Mouse (Mus musculus): ENCODE measurements around the gene Itga3.

Gene Itga3

DNA sequence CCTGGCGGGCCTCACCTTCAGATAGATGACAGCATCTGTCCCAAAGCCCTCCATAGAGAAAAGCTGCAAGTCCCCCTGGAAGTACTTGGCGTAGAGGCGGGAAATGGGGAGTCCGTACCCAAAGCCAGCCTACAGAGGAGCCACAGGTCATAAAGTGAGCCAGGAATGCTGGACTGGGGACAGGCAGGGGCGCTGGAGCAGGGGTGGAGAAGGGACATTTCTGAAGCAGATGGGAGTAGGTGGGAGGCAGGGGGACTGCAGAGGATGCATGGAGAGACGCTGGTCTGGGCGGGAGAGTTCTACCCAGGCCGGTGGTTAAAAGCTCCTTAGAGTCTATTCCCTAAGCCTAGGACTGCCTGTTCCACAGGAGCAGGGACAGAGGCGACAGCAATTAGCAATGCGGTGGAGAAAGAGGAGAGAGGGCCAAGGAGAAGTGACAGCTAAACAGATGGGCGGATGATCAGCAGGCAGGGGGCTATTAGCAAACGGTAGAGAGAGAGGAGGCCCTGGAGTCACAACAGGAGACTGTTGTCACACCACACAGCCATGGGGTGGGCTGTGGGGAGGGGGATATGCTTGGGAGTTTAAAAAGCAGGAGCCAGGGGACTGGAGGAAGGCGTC, 48.6 kb downstream of the Itga3 start:
- CTCF ChIA-PET, result interaction anchor here in 1 of 4 experiments (1.0 kb wide), 1 partner anchor 14 kb away, joined by 3 read pairs; no protein-coding TSS in a partner anchor
- POLR2A ChIA-PET, result interaction anchor here in 1 of 4 experiments (0.5 to 1.9 kb wide), 2 partner anchors 9 to 41 kb away, joined by 3 to 5 read pairs; no protein-coding TSS in a partner anchor

DNA sequence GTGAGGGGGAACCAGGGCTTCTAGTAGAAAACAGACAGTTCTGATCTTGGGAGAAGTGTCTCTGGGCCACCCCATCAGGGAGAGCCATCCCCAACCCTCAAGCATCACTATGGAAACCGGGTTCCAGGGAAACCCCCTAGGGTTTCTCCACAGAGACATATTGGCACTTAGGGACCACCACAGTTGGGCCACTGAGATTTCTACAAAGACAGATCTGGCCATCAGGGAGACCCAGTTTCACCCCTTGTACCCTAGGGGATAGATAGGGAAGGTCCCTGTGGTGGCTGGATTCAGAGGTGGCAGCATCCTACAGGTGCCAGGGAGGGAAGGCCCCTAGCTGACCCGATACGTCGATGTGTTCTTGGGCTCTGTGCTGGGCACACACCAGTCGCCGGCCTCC, 49.8 kb downstream of the Itga3 start:
- POLR2A ChIA-PET, result interaction anchor here in 1 of 4 experiments (1.9 kb wide), 1 partner anchor 8 kb away, joined by 5 read pairs; no protein-coding TSS in a partner anchor
- CTCF ChIA-PET, result interaction anchor here in 1 of 4 experiments (0.6 kb wide), 1 partner anchor 218 kb away, joined by 4 read pairs; no protein-coding TSS in a partner anchor

DNA sequence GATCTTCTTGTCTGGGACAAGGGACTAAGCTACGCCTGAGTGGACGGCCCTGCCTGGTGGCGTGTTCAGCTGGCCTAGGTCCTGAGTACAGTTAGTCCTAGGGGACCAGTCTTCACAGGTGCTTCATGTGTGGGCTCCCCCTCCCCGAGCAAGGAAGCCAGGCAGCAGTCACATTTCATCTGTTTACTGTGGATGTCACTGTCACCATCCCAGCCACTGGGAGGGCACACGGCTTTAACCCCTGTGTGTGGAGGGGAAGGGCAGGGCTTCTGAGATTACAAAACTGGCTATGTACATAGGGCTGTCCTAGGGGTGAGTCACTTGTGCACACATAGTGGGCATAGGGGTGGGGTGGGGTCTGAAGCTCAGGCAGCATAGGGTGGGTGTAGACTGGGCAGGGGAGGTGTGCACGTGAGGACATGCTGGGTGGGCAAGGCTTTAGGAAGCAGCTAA, 50.5 kb downstream of the Itga3 start:
- ChIA-PET CTCF (interaction anchor here in 1 of 4 experiments (0.6 kb wide), 1 partner anchor 219 kb away, joined by 4 read pairs; no protein-coding TSS in a partner anchor), POLR2A (interaction anchor here in 1 of 4 experiments (1.2 to 1.9 kb wide), 2 partner anchors 7 to 35 kb away, joined by 3 to 5 read pairs; partner anchors contain the start of gene Ppp1r9b)

DNA sequence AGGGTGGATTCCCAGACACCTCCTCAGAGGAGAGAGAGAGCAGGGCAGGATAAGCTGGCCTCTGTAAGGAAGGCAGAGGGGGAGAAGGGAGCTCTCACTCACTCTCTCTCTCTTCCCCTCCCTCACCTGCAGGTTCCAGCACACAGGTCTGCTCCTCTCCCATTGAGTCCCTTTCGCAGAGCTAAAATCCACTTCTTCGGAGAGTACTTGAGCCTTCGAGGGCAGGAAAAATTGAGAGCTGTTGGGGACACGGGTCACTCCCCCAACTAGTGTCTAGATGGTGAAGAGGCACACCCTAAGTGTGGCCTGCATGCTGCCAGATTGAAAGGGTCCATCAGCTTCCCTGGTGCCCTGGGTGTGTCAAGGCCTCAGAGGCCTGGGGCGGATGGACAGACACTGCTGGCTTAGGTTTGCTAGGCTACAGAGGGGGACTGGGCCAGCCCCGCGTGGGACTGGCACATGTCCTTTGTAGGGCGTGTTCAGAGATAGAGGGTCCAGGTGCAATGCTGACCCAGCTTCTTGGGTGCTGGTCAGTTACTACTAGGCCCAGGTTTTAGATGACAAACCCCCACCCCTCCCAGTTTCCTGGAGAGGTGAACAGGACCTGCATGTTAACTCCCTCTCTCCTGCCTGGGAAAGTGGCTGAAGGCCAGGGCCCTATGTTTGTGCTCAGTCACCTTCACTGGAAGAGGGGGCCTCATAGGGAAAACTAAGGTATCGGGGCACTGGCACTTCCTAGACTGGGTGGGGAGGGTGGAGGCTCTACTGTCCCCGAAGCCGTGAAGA, 51.2 kb downstream of the Itga3 start:
- ChIA-PET POLR2A (interaction anchor here in 3 of 4 experiments (0.9 to 1.8 kb wide), 8 partner anchors 8 to 88 kb away, joined by 3 to 5 read pairs (median 4); partner anchors contain the start of gene Ppp1r9b (in 1 of the 3)), CTCF (interaction anchor here in 3 of 4 experiments (0.6 to 1.7 kb wide), 6 partner anchors 8 to 227 kb away, joined by 3 to 6 read pairs (median 4); partner anchors contain the start of gene Pdk2 (in 2 of the 3))

DNA sequence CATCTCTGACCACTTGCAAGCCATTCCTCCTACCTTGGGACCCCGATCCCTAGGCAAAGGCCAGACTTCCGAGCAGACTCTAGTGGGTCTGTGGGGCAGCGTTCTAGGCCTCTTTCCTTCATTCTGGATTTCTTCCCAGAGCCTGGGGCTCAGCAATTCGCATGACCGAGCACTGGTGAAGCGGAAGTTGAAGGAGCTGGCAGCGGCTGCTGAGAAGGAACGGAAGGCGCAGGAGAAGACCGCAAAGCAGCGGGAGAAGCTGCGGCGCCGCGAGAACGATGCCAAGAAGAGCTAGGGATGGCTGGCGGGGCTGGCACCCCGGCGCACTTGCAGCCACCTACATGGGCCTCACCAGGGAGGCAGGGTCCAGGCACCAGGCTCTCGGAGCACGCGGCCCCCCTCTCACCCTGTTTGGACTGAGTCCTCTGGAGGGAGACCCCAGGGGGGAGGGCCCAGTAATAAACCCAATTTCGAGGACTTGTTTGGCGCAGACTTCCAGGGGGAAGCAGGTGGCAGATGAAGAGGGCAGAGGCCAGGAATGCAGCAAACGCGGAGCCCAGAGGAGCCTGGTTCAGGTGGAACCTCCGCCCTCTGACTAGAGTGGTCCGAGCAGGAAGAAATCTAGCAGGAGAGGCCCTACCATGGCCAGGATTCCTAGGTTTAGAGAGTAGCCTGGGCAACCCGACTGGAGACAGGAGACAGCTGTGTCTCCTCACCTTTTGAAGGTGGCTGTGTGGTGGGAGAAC, 52.0 kb downstream of the Itga3 start:
- ChIA-PET POLR2A (interaction anchor here in 3 of 4 experiments (0.6 to 1.8 kb wide), 8 partner anchors 9 to 89 kb away, joined by 3 to 5 read pairs (median 4); no protein-coding TSS in a partner anchor), CTCF (interaction anchor here in 3 of 4 experiments (0.6 to 1.7 kb wide), 7 partner anchors 8 to 227 kb away, joined by 3 to 6 read pairs (median 4); partner anchors contain the start of gene Pdk2 (in 2 of the 3))

DNA sequence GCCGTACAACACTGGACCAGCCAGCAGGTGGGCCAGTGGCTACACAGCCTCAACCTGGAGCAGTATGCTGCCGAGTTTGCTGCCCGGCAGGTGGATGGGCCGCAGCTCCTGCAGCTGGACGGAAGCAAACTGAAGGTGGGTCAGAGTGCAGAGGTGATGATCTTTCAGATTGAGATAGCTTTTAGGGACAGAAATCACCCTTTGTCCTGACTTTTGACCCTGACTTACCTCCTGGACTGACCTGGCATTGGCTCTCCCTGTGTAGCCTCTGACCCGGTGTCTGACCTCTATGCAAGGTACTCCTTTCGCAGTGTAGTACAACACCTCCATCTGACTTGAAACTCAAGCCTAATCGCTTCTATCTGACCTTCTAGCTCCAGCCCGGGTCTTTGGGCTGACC, 53.1 kb downstream of the Itga3 start:
- POLR2A ChIA-PET, result interaction anchor here in 1 of 4 experiments (1.8 kb wide), 1 partner anchor 10 kb away, joined by 5 read pairs; no protein-coding TSS in a partner anchor

DNA sequence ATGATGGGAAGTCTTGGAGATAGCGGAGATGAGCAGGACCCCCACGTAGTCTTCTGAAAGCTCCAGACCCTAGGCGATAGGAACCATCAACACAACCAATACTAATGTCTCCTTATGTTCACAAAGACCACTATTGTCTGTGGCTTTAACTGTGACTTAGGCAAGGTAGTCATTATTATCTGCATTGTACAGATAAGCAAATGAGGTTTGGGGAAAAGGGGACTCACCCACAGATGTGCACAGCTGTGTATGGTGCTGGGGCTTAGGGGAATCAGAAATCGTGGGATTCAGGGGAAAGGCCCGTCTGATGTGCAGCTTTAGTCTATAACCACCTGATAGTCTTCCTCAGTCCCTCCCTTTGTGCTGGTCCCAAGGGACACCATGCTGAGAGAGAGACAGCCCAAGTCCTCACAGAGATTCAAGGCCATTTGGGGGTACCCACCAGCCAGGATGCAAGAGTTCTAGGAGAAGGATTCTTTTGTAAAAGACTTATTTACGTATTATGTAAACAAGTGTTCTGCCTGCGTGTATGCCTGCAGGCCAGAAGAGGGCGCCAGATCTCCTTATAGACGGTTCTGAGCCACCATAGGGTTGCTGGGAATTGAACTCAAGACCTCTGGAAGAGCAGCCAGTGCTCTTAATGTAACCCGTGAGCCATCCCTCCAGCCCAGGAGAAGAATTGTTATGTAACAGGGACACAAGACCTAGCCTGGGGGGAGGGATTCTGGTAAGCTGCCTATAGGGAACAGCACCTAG, 54.2 kb downstream of the Itga3 start:
- POLR2A ChIA-PET, result interaction anchor here in 2 of 4 experiments (1.0 to 2.0 kb wide), 2 partner anchors 19 to 20 kb away, joined by 3 to 5 read pairs; no protein-coding TSS in a partner anchor
- CTCF ChIA-PET, result interaction anchor here in 3 of 4 experiments (0.7 to 2.3 kb wide), 11 partner anchors 10 to 229 kb away, joined by 3 to 13 read pairs (median 3); no protein-coding TSS in a partner anchor

More for the DNA sequence above, 53.1 kb downstream of the Itga3 start:
- CTCF ChIA-PET, result interaction anchor here in 3 of 4 experiments (0.7 to 2.3 kb wide), 3 partner anchors 18 to 172 kb away, joined by 3 to 13 read pairs (median 3); no protein-coding TSS in a partner anchor

DNA sequence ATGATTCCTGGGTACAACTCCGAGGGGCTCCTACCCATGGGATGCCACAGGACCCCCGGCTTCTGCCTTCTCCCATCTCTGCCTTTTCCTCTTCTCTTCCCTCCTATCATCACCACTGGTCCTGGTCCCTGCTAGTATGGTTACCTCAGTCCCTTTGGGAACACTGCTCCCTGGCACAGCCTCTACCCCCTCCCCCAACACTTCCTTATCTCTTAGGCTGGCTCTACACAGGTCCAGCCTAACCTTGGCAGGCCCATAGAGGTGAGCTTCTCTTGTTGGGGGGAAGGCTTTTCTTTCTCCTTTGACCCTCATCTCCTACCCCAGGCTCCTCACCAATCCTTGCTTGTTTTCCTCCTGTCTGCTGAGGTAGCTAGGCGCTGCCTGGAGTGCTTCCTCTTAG, 61.1 kb downstream of the Itga3 start:
- CTCF ChIA-PET, result interaction anchor here in 2 of 4 experiments (0.6 to 2.8 kb wide), 3 partner anchors 15 to 46 kb away, joined by 3 to 13 read pairs (median 3); no protein-coding TSS in a partner anchor
- POLR2A ChIA-PET, result interaction anchor here in 1 of 4 experiments (0.5 kb wide), 1 partner anchor 50 kb away, joined by 4 read pairs; no protein-coding TSS in a partner anchor

DNA sequence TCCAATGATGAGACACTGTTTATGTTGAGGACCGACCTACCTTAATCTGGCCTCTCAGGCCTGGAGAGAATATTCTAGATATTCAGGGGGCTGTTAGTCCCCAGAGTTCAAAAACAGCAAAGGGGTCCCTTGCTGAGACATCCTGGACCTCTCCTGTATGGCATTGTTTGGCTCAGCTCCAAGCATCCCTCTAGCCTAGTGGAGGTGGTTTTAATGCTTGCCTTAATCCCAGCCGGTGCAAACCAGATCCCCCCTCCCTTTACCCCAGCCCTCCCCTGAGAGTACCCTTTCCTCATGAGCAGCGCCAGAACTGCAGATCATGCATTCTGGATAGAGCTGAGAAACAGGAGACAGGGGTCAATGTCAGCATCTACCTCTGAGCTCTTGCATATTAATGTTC, 64.1 kb downstream of the Itga3 start:
- ChIA-PET POLR2A (interaction anchor here in 1 of 4 experiments (1.4 kb wide), 1 partner anchor 19 kb away, joined by 3 read pairs; no protein-coding TSS in a partner anchor), CTCF (interaction anchor here in 3 of 4 experiments (0.5 to 1.8 kb wide), 4 partner anchors 10 to 202 kb away, joined by 3 to 7 read pairs (median 3); no protein-coding TSS in a partner anchor)

DNA sequence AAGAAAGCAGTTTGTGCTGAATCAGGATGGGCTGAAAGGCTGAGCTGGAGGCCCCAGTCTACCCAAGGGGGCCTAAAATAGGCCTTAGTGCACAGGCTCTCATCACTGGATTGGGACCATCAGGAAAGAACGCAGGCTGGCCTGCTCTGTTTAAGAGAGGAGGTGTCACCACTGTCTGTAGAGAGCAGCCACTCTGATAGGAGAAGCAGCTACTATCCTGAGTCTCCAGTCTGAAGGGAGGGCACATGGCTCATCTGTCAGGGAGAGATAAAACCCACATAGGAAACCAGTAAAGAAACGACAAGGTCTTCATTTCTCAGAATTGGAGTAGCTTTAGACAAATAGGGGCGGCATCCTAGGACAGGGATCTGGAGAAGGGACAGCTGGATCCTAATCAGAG, 64.5 kb downstream of the Itga3 start:
- POLR2A ChIA-PET, result interaction anchor here in 1 of 4 experiments (1.4 kb wide), 1 partner anchor 19 kb away, joined by 3 read pairs; no protein-coding TSS in a partner anchor
- CTCF ChIA-PET, result interaction anchor here in 3 of 4 experiments (0.5 to 1.8 kb wide), 8 partner anchors 10 to 202 kb away, joined by 3 to 7 read pairs (median 4); no protein-coding TSS in a partner anchor

DNA sequence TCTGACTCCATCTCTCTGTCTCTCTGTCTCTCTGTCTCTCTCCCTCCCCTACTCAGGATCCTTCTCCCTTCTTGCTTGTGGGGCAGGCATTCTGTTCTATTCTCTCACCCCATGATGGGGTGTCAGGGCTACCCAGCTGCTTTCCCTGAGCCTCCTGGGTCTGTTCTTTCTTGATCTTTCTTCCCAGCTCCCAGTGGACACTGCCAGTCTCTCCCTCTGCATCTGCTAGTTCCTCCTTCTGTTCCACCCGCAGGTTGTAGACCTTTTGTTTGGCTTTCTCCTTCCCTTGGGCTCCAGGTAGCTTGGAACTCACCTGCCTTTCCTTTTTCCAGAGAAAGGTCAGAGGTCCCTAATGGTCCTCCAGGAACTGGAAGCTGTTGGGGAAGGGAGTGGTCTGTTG, 65.2 kb downstream of the Itga3 start:
- CTCF ChIA-PET, result interaction anchor here (0.6 to 1.8 kb wide), 10 partner anchors 11 to 116 kb away, joined by 3 to 7 read pairs (median 4); no protein-coding TSS in a partner anchor
- POLR2A ChIA-PET, result interaction anchor here in 3 of 4 experiments (0.5 to 1.4 kb wide), 4 partner anchors 9 to 993 kb away, joined by 3 to 4 read pairs (median 3); no protein-coding TSS in a partner anchor

DNA sequence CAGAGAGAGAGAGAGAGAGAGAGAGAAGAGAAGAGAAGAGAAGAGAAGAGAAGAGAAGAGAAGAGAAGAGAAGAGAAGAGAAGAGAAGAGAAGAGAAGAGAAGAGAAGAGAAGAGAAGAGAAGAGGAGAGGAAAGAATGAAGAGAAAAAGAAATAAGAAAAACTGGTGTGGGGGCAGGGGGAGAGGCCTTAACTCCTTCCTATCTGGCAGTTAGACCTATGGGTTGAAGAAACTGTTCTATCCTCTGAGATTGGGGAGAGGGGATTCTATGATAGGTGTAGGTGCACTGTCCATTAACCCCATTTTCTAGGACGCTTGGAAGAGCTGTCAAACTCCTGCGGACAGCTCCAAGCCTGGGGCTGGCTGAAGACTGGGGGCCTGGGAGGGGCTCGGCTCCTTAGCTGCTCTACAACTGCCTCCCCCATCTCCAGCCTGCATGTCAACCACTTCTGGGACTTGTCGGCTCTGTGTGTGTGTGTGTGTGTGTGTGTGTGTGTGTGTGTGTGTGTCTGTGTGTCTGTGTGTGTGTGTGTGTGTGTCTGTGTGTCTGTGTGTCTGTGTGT, 65.7 kb downstream of the Itga3 start:
- ChIA-PET POLR2A (interaction anchor here in 3 of 4 experiments (0.5 to 1.4 kb wide), 4 partner anchors 9 to 993 kb away, joined by 3 to 4 read pairs (median 3); no protein-coding TSS in a partner anchor), CTCF (interaction anchor here (0.6 to 1.8 kb wide), 12 partner anchors 10 to 491 kb away, joined by 3 to 27 read pairs (median 4); no protein-coding TSS in a partner anchor)

DNA sequence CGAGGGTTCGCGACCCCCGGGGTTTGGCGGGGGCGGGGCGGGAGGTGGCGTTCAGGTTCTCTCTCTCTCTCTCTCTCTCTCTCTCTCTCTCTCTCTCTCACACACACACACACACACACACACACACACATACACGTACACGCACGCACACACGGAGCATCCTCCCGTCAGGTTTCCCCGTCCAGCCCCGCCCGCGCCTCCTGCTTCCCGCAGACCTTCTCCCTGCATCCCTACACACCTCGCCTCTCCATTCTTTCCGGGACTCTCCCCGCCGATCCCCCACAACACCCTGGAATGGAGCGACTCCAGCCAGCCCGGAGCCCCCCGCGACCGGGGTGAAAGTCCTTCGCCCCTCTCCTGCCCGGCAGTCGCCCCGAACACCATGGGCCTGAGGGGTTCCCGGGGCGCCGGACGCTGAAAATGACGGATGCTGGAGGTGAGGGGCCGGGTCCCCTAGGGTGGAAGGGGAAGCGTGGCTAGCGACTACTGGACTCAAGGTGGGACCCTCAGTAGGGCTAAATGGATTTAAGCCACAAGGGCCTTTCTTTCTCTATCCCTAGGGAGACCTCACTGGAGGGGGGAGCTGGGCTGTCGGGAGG, 66.4 kb downstream of the Itga3 start:
- ChIA-PET POLR2A (interaction anchor here in 1 of 4 experiments (1.3 kb wide), 1 partner anchor 10 kb away, joined by 4 read pairs; no protein-coding TSS in a partner anchor), CTCF (interaction anchor here in 2 of 4 experiments (0.7 to 1.6 kb wide), 7 partner anchors 10 to 492 kb away, joined by 3 to 27 read pairs (median 4); no protein-coding TSS in a partner anchor)

DNA sequence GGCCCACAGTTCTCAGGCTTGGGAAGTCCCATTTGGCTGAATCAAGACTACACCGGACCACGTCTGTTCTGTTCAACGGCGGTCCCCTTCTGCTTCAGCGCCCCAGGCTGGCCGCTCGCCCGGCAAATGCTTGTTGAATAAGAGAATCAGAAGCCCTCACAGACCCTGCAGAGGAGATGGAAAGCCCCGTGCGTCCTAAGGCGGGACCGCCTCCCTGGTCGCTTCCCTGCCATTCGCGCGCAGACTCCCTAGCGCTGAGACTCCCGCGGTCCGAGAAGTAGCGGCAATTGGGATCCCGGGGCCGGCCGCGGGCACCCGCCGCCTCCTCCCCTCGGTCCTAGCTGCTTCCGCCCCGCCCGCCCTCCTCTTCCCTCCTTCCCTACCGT, 67.0 kb downstream of the Itga3 start, which contains the start of gene Samd14:
Gene Samd14, plus strand, starts transcription at position 251 of the 386 bp plus-strand sequence.
- ChIA-PET POLR2A (interaction anchor here in 1 of 4 experiments (4.6 kb wide), 1 partner anchor 15 kb away, joined by 22 read pairs; no protein-coding TSS in a partner anchor), CTCF (interaction anchor here in 3 of 4 experiments (0.7 to 1.2 kb wide), 4 partner anchors 10 to 233 kb away, joined by 3 to 4 read pairs (median 3); no protein-coding TSS in a partner anchor)

All from embryonic stem cell, embryonic (primary cell).